Mouse (Mus musculus): ENCODE results near the gene Timm23.

DNA sequence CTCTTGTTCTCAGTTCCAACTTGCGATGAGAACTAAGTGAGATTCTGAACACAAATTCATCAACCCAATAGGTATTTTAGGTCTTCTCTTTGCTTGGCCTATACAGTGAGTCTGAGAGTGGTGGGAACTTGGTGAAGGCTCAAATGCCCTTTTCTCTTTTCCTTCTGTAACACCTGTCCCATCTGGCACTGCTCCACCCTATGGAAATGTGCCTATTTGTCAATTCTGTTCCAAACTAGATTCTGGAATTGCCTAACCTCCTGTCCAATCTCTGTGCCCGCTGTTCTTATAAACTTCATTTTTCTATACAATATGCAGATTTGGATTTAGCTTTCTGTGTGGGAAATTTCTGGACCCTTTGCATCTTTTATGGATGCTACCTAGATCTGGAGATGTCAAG is 48.5 kb downstream of the Timm23 start:
- TF ChIP-seq GATA1 (IDR thresholded peaks at IDR 0.05; ENCODE audit: borderline replicate concordance, low read length) = no peak
- no peak for TF ChIP-seq FLI1 (IDR thresholded peaks at IDR 0.05; ENCODE audit: low read length)
